Mouse (Mus musculus): ENCODE data around the gene Rhbdd1.

- TF ChIP-seq TBP (IDR thresholded peaks at IDR 0.05; ENCODE audit: low read depth, low read length) (no peak), EP300 (IDR thresholded peaks at IDR 0.05; ENCODE audit: low read depth in 1 of 2, low read length in 2 of 2) (no peak), CTCF (IDR thresholded peaks at IDR 0.05 in 2 of 3, conservative IDR thresholded peaks at IDR 0.05 in 1 of 3; ENCODE audit: control insufficient read depth in 1 of 3, insufficient read depth in 1 of 3, low read depth in 2 of 3, low read length in 3 of 3, poor library complexity in 1 of 3, severe bottlenecking in 1 of 3) (no peak), ZMIZ1 (IDR thresholded peaks at IDR 0.05; ENCODE audit: low read depth, low read length) (no peak), GABPA (IDR thresholded peaks at IDR 0.05; ENCODE audit: low read depth, low read length) (no peak)
Measured at GRCm38 (mm10) chr1:82433649-82434005, 117.4 kb downstream of the Rhbdd1 start.

All from MEL (cell line).